Mouse (Mus musculus) embryonic fibroblast, embryonic 13.5 days (primary cell): ENCODE results near the gene Bivm. TPM values are rescaled to one million over a fixed set of nuclear protein-coding genes. Genes with fewer than 3 reads are reported as not detected.

Experiments used
- H3K27ac ChIP-seq: 2 replicates; pipeline ENCODE4 v1.5.1; 2012; ENCODE audit warnings: low read length, control low read depth, inconsistent platforms; ENCODE audit not compliant: insufficient read depth
- H3K4me1 ChIP-seq: 2 replicates; pipeline ENCODE4 v1.6.1; 2011; ENCODE audit warnings: low read length; ENCODE audit not compliant: control insufficient read depth, insufficient read depth
- H3K4me3 ChIP-seq: 2 replicates; pipeline ENCODE4 v1.5.1; 2011; ENCODE audit warnings: mild to moderate bottlenecking, control low read depth, low read length; ENCODE audit not compliant: insufficient read depth
- CTCF ChIP-seq: IDR thresholded peaks from 2 replicates; pipeline ENCODE4 v1.5.1; 2011; ENCODE audit warnings: mild to moderate bottlenecking, control low read depth, low read length, moderate library complexity, borderline replicate concordance; ENCODE audit not compliant: insufficient read depth
- POLR2A ChIP-seq: IDR thresholded peaks from 2 replicates; pipeline ENCODE4 v1.6.1; 2011; ENCODE audit warnings: low read depth, mild to moderate bottlenecking, control low read depth, low read length, moderate library complexity
- polyA plus RNA-seq: library from polyadenylated mRNA; stranded (reverse); fragments of >200 nt; gene quantifications from 2 replicates; pipeline ENCODE4 v1.2.4, GENCODE M21; 2011; ENCODE audit warnings: low read depth; ENCODE audit not compliant: missing spikeins, insufficient read length

Gene Bivm
- polyA plus RNA-seq, 1 experiment, result 33.8 TPM

GRCm38 (mm10) chr1:44167859-44168383, 49.2 kb downstream of the Bivm start:
- H3K27ac ChIP-seq, result no peak overlapping the region
- H3K4me3 ChIP-seq, result no peak overlapping the region
- H3K4me1 ChIP-seq, result no peaks in the 10 kb centered on the region
- TF ChIP-seq POLR2A, result no peak
- no peak for TF ChIP-seq CTCF

- TF ChIP-seq POLR2A (no peak), CTCF (no peak)
- no peaks in the 10 kb centered on the region for H3K4me1 ChIP-seq
- no peak overlapping the region for H3K4me3 ChIP-seq
- no peak overlapping the region for H3K27ac ChIP-seq
These were observed 53.9 kb downstream of the Bivm start for GRCm38 (mm10) chr1:44172656-44173055.

GRCm38 (mm10) chr1:44173903-44174302, 55.1 kb downstream of the Bivm start:
- Histone ChIP-seq H3K4me1 (no peaks in the 10 kb centered on the region), H3K4me3 (no peak overlapping the region), H3K27ac (no peak overlapping the region)
- TF ChIP-seq CTCF (peak; percentile 24; the same call in 1 of the 2 replicates), POLR2A (no peak)

DNA sequence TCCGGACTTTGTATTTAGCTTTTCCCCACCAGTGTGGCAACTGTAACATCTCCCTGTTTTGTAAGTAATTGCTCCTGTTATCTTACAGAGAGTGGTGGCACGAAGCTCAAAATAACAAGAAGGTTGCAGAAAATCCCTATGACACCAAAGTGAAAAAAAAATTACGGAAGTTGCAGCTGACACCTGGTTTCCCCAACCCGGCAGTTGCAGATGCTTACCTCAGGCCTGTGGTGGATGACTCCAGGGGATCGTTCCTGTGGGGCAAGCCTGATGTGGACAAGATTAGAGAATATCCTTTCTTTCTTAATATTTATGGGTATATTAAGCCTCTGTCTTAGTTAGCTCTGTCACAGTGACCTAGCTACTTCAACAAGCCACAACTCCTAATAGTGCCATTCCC, 59.3 kb downstream of the Bivm start:
- Histone ChIP-seq H3K4me3 (no peak overlapping the region), H3K27ac (no peak overlapping the region), H3K4me1 (no peaks in the 10 kb centered on the region)
- no peak for TF ChIP-seq CTCF
- TF ChIP-seq POLR2A, result no peak

DNA sequence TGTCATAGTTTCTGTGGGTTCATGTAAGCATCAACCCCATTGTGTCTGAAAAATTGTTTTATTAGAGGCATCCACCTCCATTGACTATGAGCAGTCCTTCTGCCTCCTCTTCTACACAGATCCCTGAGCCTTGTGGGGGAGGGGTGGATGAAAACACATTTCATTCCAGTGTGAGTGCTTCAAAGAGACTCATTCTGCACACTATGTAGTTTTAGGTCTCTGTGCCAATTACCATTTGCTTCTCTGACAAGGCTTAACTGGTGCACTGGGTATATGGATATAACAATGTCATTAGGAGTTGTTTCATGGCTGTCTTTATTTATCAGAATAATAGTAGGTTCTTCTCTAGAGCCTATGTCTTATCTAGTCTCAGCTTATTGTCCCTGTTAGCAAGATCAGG, 67.6 kb downstream of the Bivm start:
- Histone ChIP-seq H3K27ac (no peak overlapping the region), H3K4me3 (no peak overlapping the region), H3K4me1 (no peaks in the 10 kb centered on the region)
- TF ChIP-seq CTCF (no peak), POLR2A (no peak)

Other genes starting within 250 kb of the Bivm start
- gene Tpp2, start 185.3 kb upstream of the Bivm start, polyA plus RNA-seq, result 80.4 and 87.1 TPM in 2 replicates
- not detected in 2 replicates for gene Mettl21c, start 98.9 kb upstream of the Bivm start, polyA plus RNA-seq
- 0.11 TPM in 1 of 2 replicates, not detected in the other for gene Gm8251, start 57.0 kb upstream of the Bivm start, polyA plus RNA-seq
- gene Tex30, start 16.5 kb upstream of the Bivm start, polyA plus RNA-seq, result 18.8 and 22.8 TPM in 2 replicates
- 60.7 and 68.9 TPM in 2 replicates for gene Kdelc1, start 149 bp upstream of the Bivm start, polyA plus RNA-seq
- gene Ercc5, start 28.8 kb downstream of the Bivm start, polyA plus RNA-seq, result 47.7 and 52.4 TPM in 2 replicates
- not detected in 2 replicates for gene Mettl21e, start 100.0 kb downstream of the Bivm start, polyA plus RNA-seq